Mouse (Mus musculus) midbrain, embryonic 11.5 days (tissue): ENCODE data around the gene Cfl1. TPM values are rescaled to one million over a fixed set of nuclear protein-coding genes. Genes with fewer than 3 reads are reported as not detected.
A peak's percentile ranks its signal among the peaks of the same experiment; 100 is the strongest.

Experiments used
- ATAC-seq: fragments of 200-750 bp; cut with Nextera tagmentation; 2 replicates; pipeline ENCODE4 v1.8.0; 2017; ENCODE audit warnings: moderate TSS enrichment, moderate library complexity; ENCODE audit not compliant: low FRiP score
- DNase-seq: peaks from one replicate; pipeline ENCODE4 v3.0.0; 2015; ENCODE audit warnings: low spot score; ENCODE audit errors: missing footprints
- H3K27ac ChIP-seq: fragments of 300-500 bp; sonication (generic); 2 replicates; pipeline ENCODE4 v1.5.1; 2014; ENCODE audit warnings: low read depth, low read length
- H3K27me3 ChIP-seq: fragments of 300-500 bp; sonication (generic); 2 replicates; pipeline ENCODE4 v1.6.1; 2014; ENCODE audit warnings: mild to moderate bottlenecking, low read length, moderate library complexity, mixed read lengths; ENCODE audit not compliant: control insufficient read depth, insufficient read depth
- H3K36me3 ChIP-seq: fragments of 300-500 bp; sonication (generic); 2 replicates; pipeline ENCODE4 v1.6.1; 2014; ENCODE audit warnings: mild to moderate bottlenecking, low read length, moderate library complexity, mixed read lengths; ENCODE audit not compliant: control insufficient read depth, insufficient read depth
- H3K4me1 ChIP-seq: fragments of 300-500 bp; sonication (generic); 2 replicates; pipeline ENCODE4 v1.6.1; 2014; ENCODE audit warnings: low read length; ENCODE audit not compliant: control insufficient read depth, insufficient read depth
- H3K4me2 ChIP-seq: fragments of 300-500 bp; sonication (generic); 2 replicates; pipeline ENCODE4 v1.6.1; 2014; ENCODE audit warnings: mild to moderate bottlenecking, moderate library complexity
- H3K4me3 ChIP-seq: fragments of 300-500 bp; sonication (generic); 2 replicates; pipeline ENCODE4 v1.5.1; 2014; ENCODE audit warnings: low read depth, low read length
- H3K9ac ChIP-seq: fragments of 300-500 bp; sonication (generic); 2 replicates; pipeline ENCODE4 v1.6.1; 2014; ENCODE audit warnings: low read length
- H3K9me3 ChIP-seq: fragments of 300-500 bp; sonication (generic); 2 replicates; pipeline ENCODE4 v1.6.1; 2016; ENCODE audit warnings: low read length; ENCODE audit not compliant: control insufficient read depth
- WGBS: fragments of 180-500 bp; shearing (Covaris S2); extraction: QIAGEN DNeasy Blood & Tissue Kit; methylation state at CpG from one replicate; pipeline ENCODE4 v1.1.7; 2014; 5-methylcytosine and 5-hydroxymethylcytosine counted together
- polyA plus RNA-seq: library from polyadenylated mRNA; unstranded; fragments of >200 nt; fragmentation: Nextera tagmentation; extraction: Ambion mirVana; gene quantifications from 2 replicates; pipeline ENCODE4 v1.2.1, GENCODE M21; 2014

The Cfl1 gene
- polyA plus RNA-seq, 1 experiment from 2014 or later = 3,786 TPM

DNA sequence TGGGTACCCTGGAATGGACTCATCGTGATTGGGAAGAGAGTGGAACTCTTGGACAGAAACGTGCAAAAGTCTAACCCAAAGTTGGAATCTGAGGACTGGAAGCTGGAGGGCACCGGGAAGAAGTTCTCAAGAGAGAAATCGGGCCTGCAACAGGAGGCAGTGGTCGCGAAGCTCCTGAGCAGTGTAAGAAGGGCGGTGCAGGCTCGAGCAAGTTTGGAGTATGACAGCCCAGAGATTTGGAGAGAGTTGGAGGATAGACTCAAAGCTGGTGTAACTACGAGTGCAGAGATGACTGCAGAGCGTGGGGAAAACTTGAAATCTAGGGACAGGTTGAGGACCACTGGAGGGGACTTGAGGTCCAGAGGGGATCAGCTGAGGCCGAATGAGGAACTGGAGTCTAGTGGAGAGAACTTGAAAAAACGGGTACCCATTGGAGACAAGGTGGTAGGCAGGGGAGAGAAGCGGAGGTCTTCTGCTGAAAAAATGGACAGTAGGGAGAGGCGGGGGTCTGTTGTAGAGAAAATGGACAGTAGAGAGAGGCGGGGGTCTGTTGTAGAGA lies 20.9 kb downstream of the Cfl1 start:
- H3K27me3 ChIP-seq = no peaks in the 10 kb centered on the region
- H3K4me2 ChIP-seq = peak overlapping the region; percentile 72
- no peak for DNase-seq
- no peak overlapping the region for H3K27ac ChIP-seq
- peaks cover 3% of the 10 kb centered on the region; the same call in 1 of the 2 replicates for H3K9me3 ChIP-seq
- H3K36me3 ChIP-seq = no peaks in the 10 kb centered on the region
- ATAC-seq = no peak
- H3K4me1 ChIP-seq = peaks cover 12% of the 10 kb centered on the region
- peak overlapping the region; percentile 68 for H3K9ac ChIP-seq
- 51% methylated on average over 15 of the region's 15 CpGs for WGBS
- peak overlapping the region; percentile 42 for H3K4me3 ChIP-seq

DNA sequence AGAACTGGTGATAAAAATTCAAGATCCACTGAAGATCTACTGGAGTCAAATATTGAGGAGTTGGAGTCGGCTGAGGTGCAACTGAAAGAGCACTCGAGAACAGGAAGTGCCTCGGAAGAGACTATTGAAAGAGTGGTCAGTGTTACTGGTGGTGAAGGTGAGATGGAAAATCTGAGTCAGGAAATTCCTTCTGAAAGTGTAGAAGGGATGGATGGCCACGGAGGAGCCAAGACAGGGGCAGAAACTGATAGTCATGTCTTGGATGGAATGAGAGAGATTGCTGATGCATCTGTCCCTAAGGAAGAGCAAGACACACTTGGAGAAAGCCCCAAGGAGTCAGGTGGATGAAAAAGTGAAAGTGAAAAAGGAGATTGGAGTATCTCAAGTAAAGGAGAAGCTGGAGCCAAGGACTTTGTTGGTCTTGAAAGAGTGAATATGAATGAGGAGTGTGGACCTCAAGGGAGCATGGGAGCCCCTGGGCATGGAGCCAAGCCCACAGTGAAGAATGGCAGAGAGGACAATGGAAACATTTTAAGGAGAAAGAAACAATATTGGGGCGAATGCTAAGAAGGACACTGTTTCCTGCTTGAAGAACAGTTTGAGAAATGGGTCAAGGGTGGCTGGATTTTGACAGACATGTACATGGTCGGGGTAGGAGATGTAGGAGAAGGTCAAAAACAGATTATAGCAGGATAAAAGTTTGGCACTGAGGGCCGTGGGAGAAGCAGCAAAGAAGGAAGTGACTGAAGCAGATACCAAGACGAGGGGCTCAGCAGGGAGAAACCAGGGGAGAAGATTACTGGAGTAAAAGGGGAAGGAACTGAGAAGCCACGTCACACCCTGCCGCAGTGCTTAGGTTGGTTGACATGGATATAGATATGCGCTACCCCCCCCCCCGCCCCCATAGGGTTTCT lies 22.1 kb downstream of the Cfl1 start:
- peaks cover 3% of the 10 kb centered on the region; the same call in 1 of the 2 replicates for H3K9me3 ChIP-seq
- no peaks in the 10 kb centered on the region for H3K36me3 ChIP-seq
- no peak overlapping the region for H3K4me2 ChIP-seq
- no peak for ATAC-seq
- H3K27ac ChIP-seq = no peak overlapping the region
- no peak overlapping the region for H3K9ac ChIP-seq
- no peak overlapping the region for H3K4me3 ChIP-seq
- 87% methylated on average over 12 of the region's 12 CpGs for WGBS
- H3K4me1 ChIP-seq = peaks cover 12% of the 10 kb centered on the region
- DNase-seq = no peak
- H3K27me3 ChIP-seq = no peaks in the 10 kb centered on the region

DNA sequence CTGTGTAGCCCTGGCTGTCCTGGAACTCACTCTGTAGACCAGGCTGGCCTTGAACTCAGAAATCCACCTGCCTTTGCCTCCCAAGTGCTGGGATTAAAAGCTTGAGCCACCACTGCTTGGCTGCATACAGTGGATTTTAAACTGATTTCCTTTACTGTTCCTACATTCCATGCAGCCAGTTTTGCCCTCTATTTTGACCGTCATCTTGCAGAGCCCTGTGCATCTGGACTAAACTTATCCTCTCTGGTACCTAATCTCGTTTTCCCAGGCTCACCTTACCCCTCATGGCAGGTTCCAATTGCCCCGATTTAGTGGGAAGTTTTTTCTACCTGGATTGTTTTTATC lies 22.7 kb downstream of the Cfl1 start:
- no peak overlapping the region for H3K4me3 ChIP-seq
- DNase-seq (no peak), ATAC-seq (no peak)
- 88% methylated on average over 3 of the region's 3 CpGs for WGBS
- H3K9me3 ChIP-seq = peaks cover 3% of the 10 kb centered on the region; the same call in 1 of the 2 replicates
- no peaks in the 10 kb centered on the region for H3K36me3 ChIP-seq
- H3K4me1 ChIP-seq = peaks cover 12% of the 10 kb centered on the region
- no peak overlapping the region for H3K27ac ChIP-seq
- H3K27me3 ChIP-seq = no peaks in the 10 kb centered on the region
- no peak overlapping the region for H3K9ac ChIP-seq
- no peak overlapping the region for H3K4me2 ChIP-seq

DNA sequence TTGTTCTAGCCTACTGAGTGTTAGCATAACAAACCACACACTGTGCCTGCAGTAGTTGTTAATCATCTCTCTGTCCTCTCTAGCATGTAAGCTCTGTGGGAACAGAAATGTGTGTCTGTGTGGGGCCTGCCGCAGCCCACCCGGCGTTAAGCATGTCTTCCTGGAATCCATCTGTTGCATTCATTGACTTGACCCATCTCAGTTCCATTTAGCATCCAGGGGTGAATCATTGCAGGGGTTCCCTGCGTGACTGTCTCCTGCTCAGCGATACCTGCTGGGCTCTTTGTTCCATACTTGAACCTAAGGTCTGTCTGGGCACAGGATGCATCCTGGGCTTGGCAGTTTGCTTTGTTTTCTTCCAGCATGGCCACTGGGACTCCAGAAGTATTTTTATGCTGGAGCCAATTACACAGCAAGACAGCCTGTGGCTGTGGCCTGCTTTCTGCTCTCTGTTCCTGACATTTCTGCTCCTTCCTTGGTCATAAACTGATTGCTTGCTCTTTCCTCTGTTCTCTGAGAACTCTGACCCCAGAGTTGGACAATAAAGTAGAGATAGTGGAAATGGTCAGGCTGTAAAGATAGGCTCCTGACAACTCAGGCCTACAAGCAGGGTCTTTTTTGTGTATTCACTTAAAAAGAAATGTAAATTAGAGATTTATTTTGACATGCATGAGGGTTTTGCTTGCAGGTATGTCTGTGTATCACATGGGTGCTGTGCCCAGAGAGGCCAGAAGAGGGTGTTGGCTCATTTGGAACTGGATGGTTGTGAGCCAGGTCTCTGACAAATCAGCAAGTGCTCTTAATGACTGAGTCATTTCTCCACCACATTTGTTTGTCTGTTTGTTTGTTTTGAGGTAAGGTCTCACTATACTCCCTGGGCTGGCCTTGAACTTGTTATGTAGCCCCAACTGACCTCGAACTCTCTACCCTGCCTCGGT lies 25.9 kb downstream of the Cfl1 start:
- no peaks in the 10 kb centered on the region for H3K9me3 ChIP-seq
- H3K4me1 ChIP-seq = peaks cover under 1% of the 10 kb centered on the region
- H3K27me3 ChIP-seq = no peaks in the 10 kb centered on the region
- ATAC-seq (no peak), DNase-seq (no peak)
- 72% methylated on average over 7 of the region's 7 CpGs for WGBS
- no peak overlapping the region for H3K4me2 ChIP-seq
- H3K36me3 ChIP-seq = no peaks in the 10 kb centered on the region
- no peak overlapping the region for H3K27ac ChIP-seq
- no peak overlapping the region for H3K9ac ChIP-seq
- H3K4me3 ChIP-seq = no peak overlapping the region

DNA sequence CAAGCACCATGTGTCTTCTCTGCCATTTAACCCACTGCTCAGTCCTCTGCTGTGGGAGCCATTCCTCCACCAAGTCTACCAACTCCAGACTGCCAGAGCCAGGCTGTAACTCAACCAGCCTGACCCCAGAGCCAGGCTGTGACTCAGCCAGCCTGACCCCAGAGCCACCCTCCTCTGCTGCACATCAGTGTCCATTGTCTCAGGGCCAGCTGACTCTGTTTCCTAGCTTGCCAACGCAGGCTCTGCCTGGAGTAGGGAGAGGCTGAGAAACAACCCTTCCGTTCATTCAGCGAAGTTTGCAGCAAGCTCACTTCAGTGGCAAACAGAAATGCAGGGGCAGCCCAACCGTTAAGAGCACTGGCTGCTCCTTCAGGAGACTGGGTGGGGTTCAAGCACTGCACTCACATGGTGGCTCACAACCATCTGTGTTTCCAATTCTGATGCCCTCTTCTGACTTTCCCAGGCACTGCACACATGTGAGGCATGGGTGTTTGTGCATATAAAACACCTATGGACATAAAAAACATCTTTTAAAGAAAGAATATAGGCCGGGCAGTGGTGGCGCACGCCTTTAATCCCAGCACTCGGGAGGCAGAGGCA lies 26.8 kb downstream of the Cfl1 start:
- H3K27me3 ChIP-seq = no peaks in the 10 kb centered on the region
- H3K36me3 ChIP-seq = no peaks in the 10 kb centered on the region
- H3K4me1 ChIP-seq = no peaks in the 10 kb centered on the region
- no peaks in the 10 kb centered on the region for H3K9me3 ChIP-seq
- WGBS = 81% methylated on average over 8 of the region's 8 CpGs
- no peak overlapping the region for H3K27ac ChIP-seq
- no peak overlapping the region for H3K9ac ChIP-seq
- ATAC-seq (no peak), DNase-seq (no peak)
- H3K4me2 ChIP-seq = no peak overlapping the region
- H3K4me3 ChIP-seq = no peak overlapping the region

DNA sequence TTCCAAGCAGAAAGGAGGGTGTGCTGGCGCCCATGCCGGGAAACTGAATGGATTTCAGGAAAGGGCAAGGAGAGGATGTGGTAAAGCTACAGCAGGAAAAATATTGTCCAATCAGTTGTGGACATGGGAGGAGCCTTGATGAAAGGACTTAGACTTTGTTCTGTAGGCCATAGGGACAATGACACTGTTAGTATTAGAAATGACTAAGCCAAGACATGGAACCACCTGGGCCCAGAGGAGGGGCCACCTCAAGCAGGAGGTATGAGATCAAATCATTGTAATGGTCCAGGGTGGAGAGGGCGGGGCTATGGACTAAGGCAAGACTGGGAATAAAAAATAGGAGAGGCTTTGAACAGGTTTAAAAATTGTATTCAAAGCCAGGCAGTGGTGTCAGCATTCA lies 28.5 kb downstream of the Cfl1 start:
- Histone ChIP-seq H3K9me3 (no peaks in the 10 kb centered on the region), H3K4me2 (no peak overlapping the region), H3K27me3 (no peaks in the 10 kb centered on the region), H3K27ac (no peak overlapping the region), H3K9ac (no peak overlapping the region), H3K4me3 (no peak overlapping the region), H3K4me1 (no peaks in the 10 kb centered on the region), H3K36me3 (no peaks in the 10 kb centered on the region)
- ATAC-seq (no peak), DNase-seq (no peak)
- 90% methylated on average over 3 of the region's 3 CpGs for WGBS

DNA sequence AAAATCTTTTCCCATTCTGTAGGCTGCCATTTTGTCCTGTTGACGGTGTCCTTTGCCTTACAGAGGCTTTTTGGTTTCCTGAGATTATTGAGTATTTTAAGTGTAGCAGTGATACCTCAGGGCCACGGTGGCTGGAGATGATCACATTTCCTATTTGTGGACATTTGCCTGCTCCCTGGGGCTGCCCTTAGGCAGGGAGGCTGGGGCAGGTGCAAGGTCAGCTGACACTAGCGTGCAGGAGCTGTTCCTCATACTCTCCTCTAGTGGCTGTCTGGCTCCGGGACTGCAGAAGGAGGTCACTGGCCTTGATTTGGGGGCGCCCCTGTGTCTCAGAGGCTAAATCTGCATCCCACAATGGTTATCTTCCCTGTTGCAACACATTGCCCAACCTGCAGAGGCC lies 34.9 kb downstream of the Cfl1 start:
- no peaks in the 10 kb centered on the region for H3K27me3 ChIP-seq
- H3K9me3 ChIP-seq = no peaks in the 10 kb centered on the region
- H3K4me2 ChIP-seq = no peak overlapping the region
- no peak overlapping the region for H3K27ac ChIP-seq
- DNase-seq (no peak), ATAC-seq (no peak)
- WGBS = 67% methylated on average over 5 of the region's 5 CpGs
- peaks cover 4% of the 10 kb centered on the region; the same call in 1 of the 2 replicates for H3K4me1 ChIP-seq
- H3K4me3 ChIP-seq = no peak overlapping the region
- no peak overlapping the region for H3K9ac ChIP-seq
- H3K36me3 ChIP-seq = no peaks in the 10 kb centered on the region

DNA sequence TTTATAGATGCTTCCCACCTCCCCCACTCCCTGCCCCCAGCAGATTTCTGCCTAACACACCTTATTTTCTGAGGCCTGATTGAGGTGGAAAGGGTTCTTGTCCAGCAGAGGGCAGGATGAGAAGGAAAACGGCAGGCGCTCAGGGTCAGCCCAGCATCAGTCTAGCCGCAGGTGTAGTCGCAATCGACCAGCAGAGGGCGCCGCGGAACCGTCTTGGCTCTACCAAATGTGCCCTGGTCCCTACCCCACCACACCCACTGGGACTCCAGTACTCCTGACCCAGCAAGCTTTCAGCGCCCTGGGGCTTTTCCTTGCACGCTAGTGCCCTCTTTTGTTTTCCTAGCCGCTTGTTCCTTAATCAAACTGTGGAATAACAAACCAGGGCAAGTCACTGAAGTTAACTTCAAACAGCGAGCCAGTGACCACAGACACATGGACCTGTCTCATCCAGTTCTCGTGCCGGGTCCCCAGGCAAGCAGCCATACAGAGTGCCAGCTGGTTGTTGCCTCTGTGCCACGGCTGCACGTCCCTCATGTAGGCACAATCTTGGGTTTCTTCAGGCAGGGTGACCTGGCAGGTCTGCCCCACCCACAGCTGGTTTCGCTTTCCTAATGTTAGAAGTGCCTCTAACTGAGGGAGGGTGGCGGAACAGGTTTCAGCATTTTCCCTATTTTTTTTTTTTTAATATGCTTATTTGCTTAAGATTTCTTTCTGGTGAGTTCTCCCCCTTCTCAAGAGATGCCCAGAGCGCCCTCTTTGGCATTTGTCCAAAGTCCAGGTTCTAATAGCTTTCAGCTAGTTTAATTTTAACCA lies 39.3 kb downstream of the Cfl1 start:
- WGBS = 12% methylated on average over 20 of the region's 20 CpGs
- peak; percentile 100 for DNase-seq
- H3K4me3 ChIP-seq = no peak overlapping the region
- no peak overlapping the region for H3K27ac ChIP-seq
- H3K27me3 ChIP-seq = no peaks in the 10 kb centered on the region
- H3K4me1 ChIP-seq = peaks cover 11% of the 10 kb centered on the region
- no peaks in the 10 kb centered on the region for H3K36me3 ChIP-seq
- peak; percentile 91 for ATAC-seq
- H3K9me3 ChIP-seq = no peaks in the 10 kb centered on the region
- H3K9ac ChIP-seq = no peak overlapping the region
- H3K4me2 ChIP-seq = peak overlapping the region; percentile 15; the same call in 1 of the 2 replicates
